Mouse (Mus musculus) heart, postnatal 25 days (tissue): ENCODE results near the gene Nedd9. TPM values are rescaled to one million over a fixed set of nuclear protein-coding genes. Genes with fewer than 3 reads are reported as not detected.

Source experiments
- DNase-seq: peaks from one replicate; pipeline ENCODE4 v3.0.0; 2022; ENCODE audit warnings: low spot score
- intact Hi-C: fragments of 180-260 bp; cut with DNase I; formaldehyde crosslinking; loops from one replicate; pipeline ENCODE4 v1.15.1; 2025
- total RNA-seq, 2 experiments: library from RNA; stranded (reverse); gene quantifications; 2 replicates each; pipeline ENCODE4 v1.2.3; 2021

Gene Nedd9
- total RNA-seq, 2 experiments from 2014 or later: 23.3 to 28.2 TPM

- intact Hi-C loops: loop anchor here (5.0 kb wide), 1 partner anchor 86 kb away; no protein-coding TSS in a partner anchor
- no peak for DNase-seq
Observed at GRCm38 (mm10) chr13:41457798-41458390, 29.3 kb downstream of the Nedd9 start.

GRCm38 (mm10) chr13:41457030-41457797 lies 29.9 kb downstream of the Nedd9 start:
- no peak for DNase-seq
- intact Hi-C loops: loop anchor here (5.0 kb wide), 1 partner anchor 85 kb away; no protein-coding TSS in a partner anchor

- intact Hi-C loops: loop anchor here (5.0 kb wide), 1 partner anchor 84 kb away; no protein-coding TSS in a partner anchor
- DNase-seq: no peak
Observed at GRCm38 (mm10) chr13:41456292-41457029, 30.7 kb downstream of the Nedd9 start.

GRCm38 (mm10) chr13:41453227-41454193 lies 33.7 kb downstream of the Nedd9 start:
- DNase-seq: no peak
- intact Hi-C loops: no loop called here

- intact Hi-C loops: no loop called here
- DNase-seq: no peak
Observed at GRCm38 (mm10) chr13:41450821-41451220, 36.3 kb downstream of the Nedd9 start.

- no peak for DNase-seq
- intact Hi-C loops: no loop called here
Observed at GRCm38 (mm10) chr13:41449211-41449610, 38.0 kb downstream of the Nedd9 start.

- DNase-seq: no peak
- intact Hi-C loops: no loop called here
Observed at GRCm38 (mm10) chr13:41447209-41447608, 40.0 kb downstream of the Nedd9 start.

- DNase-seq: no peak
- intact Hi-C loops: no loop called here
Observed at GRCm38 (mm10) chr13:41446591-41446990, 40.6 kb downstream of the Nedd9 start.

- no peak for DNase-seq
- intact Hi-C loops: no loop called here
Observed at GRCm38 (mm10) chr13:41445067-41445808, 41.9 kb downstream of the Nedd9 start.

GRCm38 (mm10) chr13:41444230-41444629 lies 42.9 kb downstream of the Nedd9 start:
- intact Hi-C loops: no loop called here
- no peak for DNase-seq

GRCm38 (mm10) chr13:41442145-41442544 lies 45.0 kb downstream of the Nedd9 start:
- no peak for DNase-seq
- intact Hi-C loops: no loop called here

- intact Hi-C loops: no loop called here
Observed at GRCm38 (mm10) chr13:41440205-41440604, 47.0 kb downstream of the Nedd9 start.

GRCm38 (mm10) chr13:41437390-41437789 lies 49.8 kb downstream of the Nedd9 start:
- intact Hi-C loops: no loop called here
- DNase-seq: no peak

More at GRCm38 (mm10) chr13:41440205-41440604, 47.0 kb downstream of the Nedd9 start:
- DNase-seq: no peak

GRCm38 (mm10) chr13:41436731-41437130 lies 50.4 kb downstream of the Nedd9 start:
- peak; percentile 23 for DNase-seq
- intact Hi-C loops: no loop called here

GRCm38 (mm10) chr13:41433201-41433600 lies 54.0 kb downstream of the Nedd9 start:
- no peak for DNase-seq
- intact Hi-C loops: no loop called here

- DNase-seq: no peak
- intact Hi-C loops: no loop called here
Observed at GRCm38 (mm10) chr13:41431795-41432194, 55.4 kb downstream of the Nedd9 start.

- intact Hi-C loops: no loop called here
- no peak for DNase-seq
Observed at GRCm38 (mm10) chr13:41427046-41427445, 60.1 kb downstream of the Nedd9 start.

- no peak for DNase-seq
- intact Hi-C loops: no loop called here
Observed at GRCm38 (mm10) chr13:41423463-41424074, 63.6 kb downstream of the Nedd9 start.
